Mouse (Mus musculus) limb, embryonic 11.5 days (tissue): ENCODE measurements at regions not wholly inside any gene's neighbourhood (a gene's known extent, or its start where the extent isn't known, plus 50 kb on each side); places are given as distances from the start of the nearest gene placed in this dataset.
"Not testable (repeated sequence)": the region's sequence is repeated elsewhere in the genome, so short reads cannot be mapped to it uniquely, and the experiment has no call there.

Source experiments
- ATAC-seq: fragments of 200-750 bp; cut with Nextera tagmentation; 2 replicates; pipeline ENCODE4 v1.8.0; 2017; ENCODE audit warnings: low read depth; ENCODE audit not compliant: insufficient number of reproducible peaks, low FRiP score, low TSS enrichment
- DNase-seq: peaks from one replicate; pipeline ENCODE4 v3.0.0-alpha.2; 2015; ENCODE audit warnings: low spot score
- H3K27ac ChIP-seq: fragments of 300-500 bp; sonication (generic); replicated peaks from 2 replicates; pipeline ENCODE4 v1.5.1; 2014; ENCODE audit warnings: low read depth, mild to moderate bottlenecking, low read length
- H3K27me3 ChIP-seq: fragments of 300-500 bp; sonication (generic); 2 replicates; pipeline ENCODE4 v1.6.1; 2014; ENCODE audit warnings: mild to moderate bottlenecking, low read length, mixed read lengths; ENCODE audit not compliant: control insufficient read depth, insufficient read depth
- H3K36me3 ChIP-seq: fragments of 300-500 bp; sonication (generic); 2 replicates; pipeline ENCODE4 v1.6.1; 2014; ENCODE audit warnings: mild to moderate bottlenecking, low read length, moderate library complexity, mixed read lengths; ENCODE audit not compliant: control insufficient read depth, insufficient read depth
- H3K4me1 ChIP-seq: fragments of 300-500 bp; sonication (generic); 2 replicates; pipeline ENCODE4 v1.6.1; 2014; ENCODE audit warnings: low read length, mixed read lengths; ENCODE audit not compliant: control insufficient read depth, insufficient read depth
- H3K4me2 ChIP-seq: fragments of 300-500 bp; sonication (generic); 2 replicates; pipeline ENCODE4 v1.6.1; 2014; ENCODE audit warnings: low read depth, mild to moderate bottlenecking, moderate library complexity; ENCODE audit not compliant: severe bottlenecking
- H3K4me3 ChIP-seq: fragments of 300-500 bp; sonication (generic); 2 replicates; pipeline ENCODE4 v1.5.1; 2014; ENCODE audit warnings: low read depth, low read length
- H3K9ac ChIP-seq: fragments of 300-500 bp; sonication (generic); 2 replicates; pipeline ENCODE4 v1.6.1; 2014; ENCODE audit warnings: mild to moderate bottlenecking, low read length
- H3K9me3 ChIP-seq: fragments of 300-500 bp; sonication (generic); 2 replicates; pipeline ENCODE4 v1.6.1; 2016; ENCODE audit warnings: low read length; ENCODE audit not compliant: control insufficient read depth
- WGBS: fragments of 180-500 bp; shearing (Covaris S2); extraction: QIAGEN DNeasy Blood & Tissue Kit; methylation state at CpG from one replicate; pipeline ENCODE4 v1.1.7; 2014; 5-methylcytosine and 5-hydroxymethylcytosine counted together

GRCm38 (mm10) chr13:31050160-31050788 lies 76.3 kb downstream of the Gm5447 start:
- H3K9me3 ChIP-seq, result no peaks in the 10 kb centered on the region
- no peak overlapping the region for H3K4me2 ChIP-seq
- no peak overlapping the region for H3K4me3 ChIP-seq
- no peak overlapping the region for H3K27ac ChIP-seq
- H3K36me3 ChIP-seq, result no peaks in the 10 kb centered on the region
- H3K4me1 ChIP-seq, result no peaks in the 10 kb centered on the region
- ATAC-seq (no peak), DNase-seq (no peak)
- no peaks in the 10 kb centered on the region for H3K27me3 ChIP-seq
- 85% methylated on average over 11 of the region's 11 CpGs for WGBS
- no peak overlapping the region for H3K9ac ChIP-seq

DNA sequence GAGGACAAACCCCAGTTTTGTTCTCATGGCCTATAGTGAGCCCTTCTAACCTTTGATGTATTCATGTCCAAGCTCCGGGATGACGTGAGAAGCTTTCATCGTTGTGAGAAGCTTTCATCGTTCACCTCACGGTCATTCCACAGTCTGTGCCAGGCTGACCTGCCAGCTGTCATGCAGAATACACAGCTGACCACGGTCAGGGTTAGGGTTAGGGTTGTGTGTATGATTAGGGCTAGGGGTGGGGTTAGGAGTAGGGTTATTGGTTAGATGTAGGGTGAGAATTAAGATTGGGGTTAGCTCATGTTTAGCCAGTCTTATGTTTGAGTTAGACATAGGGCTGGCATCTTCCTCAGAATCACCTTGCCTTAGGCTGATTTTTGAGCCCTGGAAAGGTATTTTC lies 77.6 kb downstream of the Gm5447 start:
- not testable (repeated sequence) for H3K27me3 ChIP-seq, H3K36me3 ChIP-seq, H3K4me3 ChIP-seq, H3K9me3 ChIP-seq, H3K4me1 ChIP-seq, DNase-seq, H3K9ac ChIP-seq, ATAC-seq, H3K27ac ChIP-seq, H3K4me2 ChIP-seq
- WGBS, result no CpG with 5 or more reads among the region's 6 CpGs

DNA sequence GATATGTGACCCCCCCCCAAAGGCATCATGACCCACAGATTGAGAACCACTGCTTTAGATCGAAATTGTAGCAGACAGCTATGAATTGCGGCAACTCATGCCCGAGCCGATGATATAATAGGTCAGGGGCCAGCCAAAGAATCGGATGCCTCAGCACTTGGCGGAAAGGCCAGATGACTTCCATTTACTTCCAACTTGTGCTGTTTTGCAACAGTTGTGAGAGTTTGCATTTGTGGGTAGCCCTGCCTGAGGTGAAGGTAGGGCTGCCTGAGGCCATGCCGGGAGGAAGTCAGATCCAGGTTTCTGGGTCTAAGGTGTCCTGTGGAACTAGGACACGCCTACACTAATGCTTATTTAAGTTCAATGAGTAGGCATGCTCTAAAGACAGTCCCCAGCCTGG lies 80.4 kb downstream of the Gm5447 start:
- no peaks in the 10 kb centered on the region for H3K4me1 ChIP-seq
- 91% methylated on average over 8 of the region's 8 CpGs for WGBS
- no peak overlapping the region for H3K27ac ChIP-seq
- no peaks in the 10 kb centered on the region for H3K36me3 ChIP-seq
- no peak for DNase-seq
- H3K9me3 ChIP-seq, result no peaks in the 10 kb centered on the region
- no peak overlapping the region for H3K9ac ChIP-seq
- H3K27me3 ChIP-seq, result no peaks in the 10 kb centered on the region
- ATAC-seq, result no peak
- H3K4me3 ChIP-seq, result no peak overlapping the region
- no peak overlapping the region for H3K4me2 ChIP-seq

GRCm38 (mm10) chr13:31055376-31056083 lies 81.5 kb downstream of the Gm5447 start:
- 81% methylated on average over 5 of the region's 5 CpGs for WGBS
- Histone ChIP-seq H3K27me3 (no peaks in the 10 kb centered on the region), H3K4me2 (no peak overlapping the region), H3K9me3 (no peaks in the 10 kb centered on the region), H3K4me1 (no peaks in the 10 kb centered on the region), H3K27ac (no peak overlapping the region), H3K9ac (no peak overlapping the region), H3K36me3 (no peaks in the 10 kb centered on the region), H3K4me3 (no peak overlapping the region)
- DNase-seq (no peak), ATAC-seq (no peak)

- no peak for DNase-seq
- Histone ChIP-seq H3K36me3 (no peaks in the 10 kb centered on the region), H3K9me3 (no peaks in the 10 kb centered on the region), H3K27me3 (no peaks in the 10 kb centered on the region), H3K9ac (no peak overlapping the region), H3K27ac (no peak overlapping the region), H3K4me3 (no peak overlapping the region), H3K4me1 (no peaks in the 10 kb centered on the region), H3K4me2 (no peak overlapping the region)
- WGBS, result 91% methylated on average over 12 of the region's 12 CpGs
- ATAC-seq, result no peak
These were observed 82.3 kb downstream of the Gm5447 start for GRCm38 (mm10) chr13:31056154-31056871.

- Histone ChIP-seq H3K27me3 (no peaks in the 10 kb centered on the region), H3K4me3 (no peak overlapping the region), H3K4me1 (no peaks in the 10 kb centered on the region), H3K9me3 (no peaks in the 10 kb centered on the region), H3K4me2 (no peak overlapping the region), H3K36me3 (no peaks in the 10 kb centered on the region), H3K9ac (no peak overlapping the region), H3K27ac (no peak overlapping the region)
- no peak for DNase-seq
- whole genome bisulfite sequencing, result 75% methylated on average over 6 of the region's 6 CpGs
- no peak for ATAC-seq
These were observed 87.0 kb downstream of the Gm5447 start for GRCm38 (mm10) chr13:31060916-31061431.

DNA sequence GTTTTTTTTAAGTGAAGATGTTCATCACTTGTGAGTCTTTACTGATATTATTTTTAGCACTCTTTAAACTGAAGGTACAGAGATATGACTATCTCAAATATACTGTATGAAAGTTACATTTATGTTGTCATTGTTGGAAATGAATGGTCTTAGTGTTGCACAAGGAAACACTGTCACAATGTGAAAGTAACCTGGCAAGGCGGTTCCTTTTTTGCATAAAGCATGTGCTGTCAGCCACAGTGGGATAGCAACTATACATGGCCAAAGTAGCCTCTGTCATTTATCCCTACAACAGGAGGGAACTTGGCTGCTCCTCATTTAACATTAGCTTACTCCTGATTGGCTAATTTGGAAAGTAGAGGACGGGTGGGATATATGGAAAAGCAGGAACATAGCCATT lies 94.3 kb downstream of the Gm5447 start:
- WGBS, result 76% methylated on average over 2 of the region's 2 CpGs
- no peak overlapping the region for H3K4me2 ChIP-seq
- DNase-seq (no peak), ATAC-seq (no peak)
- H3K27me3 ChIP-seq, result no peaks in the 10 kb centered on the region
- H3K27ac ChIP-seq, result no peak overlapping the region
- H3K9ac ChIP-seq, result no peak overlapping the region
- no peaks in the 10 kb centered on the region for H3K4me1 ChIP-seq
- H3K9me3 ChIP-seq, result no peaks in the 10 kb centered on the region
- H3K36me3 ChIP-seq, result no peaks in the 10 kb centered on the region
- no peak overlapping the region for H3K4me3 ChIP-seq

- WGBS, result 68% methylated on average over 5 of the region's 5 CpGs
These were observed 102.5 kb downstream of the Gm5447 start for GRCm38 (mm10) chr13:31076541-31076940.

More at GRCm38 (mm10) chr13:31076541-31076940, 102.5 kb downstream of the Gm5447 start:
- no peak overlapping the region for H3K4me2 ChIP-seq
- no peaks in the 10 kb centered on the region for H3K9me3 ChIP-seq
- no peak overlapping the region for H3K9ac ChIP-seq
- no peak overlapping the region for H3K4me3 ChIP-seq
- 0 out of 2 replicates have a peak, but pooled peaks cover 2% of the 10 kb centered on the region for H3K4me1 ChIP-seq
- DNase-seq (no peak), ATAC-seq (no peak)
- no peak overlapping the region for H3K27ac ChIP-seq
- no peaks in the 10 kb centered on the region for H3K36me3 ChIP-seq
- 0 out of 2 replicates have a peak, but pooled peaks cover 8% of the 10 kb centered on the region for H3K27me3 ChIP-seq
